Mouse (Mus musculus): Measurements from ENCODE around the gene Ufm1.

Gene Ufm1
- long read RNA-seq, experiment 1, full-length matches to known transcripts = 54 of 57 reads
- long read RNA-seq, experiment 1, partial matches to known transcripts = 0 of 57 reads
- long read RNA-seq, experiment 1, other reads (novel, unspliced or antisense) = 3 of 57 reads
- long read RNA-seq, experiment 2, full-length matches to known transcripts = 62 of 63 reads
- long read RNA-seq, experiment 2, partial matches to known transcripts = 0 of 63 reads
- long read RNA-seq, experiment 2, other reads (novel, unspliced or antisense) = 1 of 63 reads

DNA sequence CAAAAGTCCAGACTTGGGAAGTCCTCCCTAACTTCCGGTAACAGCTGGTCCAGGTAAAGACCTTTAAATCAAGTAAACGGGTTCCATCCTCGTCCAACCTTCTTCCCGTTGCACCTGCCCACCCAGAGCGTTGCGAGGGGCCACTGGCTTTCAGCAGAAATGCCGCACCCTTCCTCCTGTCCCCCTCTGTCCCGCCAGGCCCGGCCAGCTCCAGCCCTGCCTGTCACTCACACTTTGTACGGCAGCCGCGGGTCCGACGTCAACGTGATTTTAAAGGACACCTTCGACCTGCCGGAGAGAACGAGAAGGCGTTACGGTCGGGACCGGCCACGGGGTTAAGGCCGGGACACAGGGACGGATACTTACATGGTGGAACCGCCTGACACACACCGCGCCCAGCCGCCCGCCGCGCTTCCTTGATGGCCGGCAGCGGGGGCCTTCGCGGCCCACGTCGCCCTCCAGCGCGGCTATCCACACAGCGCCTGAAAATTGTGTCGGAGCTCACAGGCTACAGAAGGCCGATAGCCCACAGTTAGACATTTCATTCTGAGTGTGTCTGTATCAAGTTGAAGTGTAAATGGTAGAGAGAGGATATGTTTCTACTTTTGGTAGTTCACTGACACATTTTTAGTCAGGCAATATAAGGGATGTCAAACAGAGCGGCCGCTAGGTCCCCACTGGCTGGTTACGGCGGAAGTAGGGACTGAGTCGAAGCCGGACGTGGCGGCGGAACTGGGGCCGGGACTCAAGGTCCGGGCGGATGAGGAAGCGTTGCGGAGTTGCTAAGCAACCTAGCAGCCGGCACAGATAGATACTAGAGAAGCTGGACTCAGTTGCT is at the start of gene Ufm1:
Gene Ufm1 (minus strand): TSS at position 448 of the 838 bp plus-strand sequence.
- intact Hi-C loops (cut with DNase I) = loop anchor here (5.0 to 10.0 kb wide), 3 partner anchors 129 to 401 kb away; partner anchors contain the start of genes Nhlrc3 and Proser1

DNA sequence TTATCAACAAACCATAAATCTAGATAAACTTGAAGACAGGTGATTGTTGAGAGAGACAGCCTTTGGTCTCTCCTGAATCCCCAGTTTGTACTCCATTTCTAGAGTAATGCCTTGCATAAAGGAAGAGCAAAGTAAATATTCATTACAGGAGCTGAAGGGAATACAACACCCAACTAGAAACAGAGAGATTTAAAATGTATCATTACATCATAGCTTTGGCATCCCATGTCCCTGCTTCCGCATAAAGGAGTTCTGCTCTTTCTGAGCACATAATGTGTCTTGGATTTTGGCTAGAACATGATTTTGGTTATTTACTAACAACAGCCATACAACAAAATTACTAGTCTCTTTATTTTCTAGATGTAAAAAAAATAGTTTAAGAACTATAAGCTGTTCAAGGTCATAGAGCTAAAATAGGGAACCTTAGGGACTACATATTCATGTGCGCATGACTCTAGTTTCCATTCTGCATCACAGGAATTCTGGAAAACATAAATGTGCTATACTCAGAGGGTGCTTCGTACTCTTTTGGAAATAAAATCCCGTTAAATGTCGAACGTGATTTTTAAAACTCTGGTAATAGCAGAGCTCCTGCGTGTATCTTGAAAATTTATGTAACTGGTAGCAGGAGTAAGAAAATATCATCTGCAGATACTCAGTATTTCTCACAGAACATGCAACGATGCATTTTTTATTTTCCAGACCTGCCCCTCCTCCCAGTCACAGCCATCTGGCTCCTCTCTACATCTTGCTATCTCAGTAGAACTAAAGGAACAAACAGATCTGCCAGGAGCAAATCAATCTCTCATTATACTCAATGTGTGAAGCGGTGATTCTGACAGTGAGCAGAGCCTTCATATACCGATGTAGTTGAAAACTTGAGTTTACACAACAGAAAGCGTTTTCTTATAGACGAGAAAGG is 27.2 kb upstream of the Ufm1 start:
- intact Hi-C loops (cut with DNase I) = no loop called here

GRCm38 (mm10) chr3:53871596-53871995 is 8.0 kb upstream of the Ufm1 start:
- intact Hi-C loops (cut with DNase I) = no loop called here

- intact Hi-C loops (cut with DNase I) = no loop called here
Measured at GRCm38 (mm10) chr3:53870482-53870881, 6.9 kb upstream of the Ufm1 start.

- intact Hi-C loops (cut with DNase I) = loop anchor here (10.0 kb wide), 2 partner anchors 134 to 274 kb away; no protein-coding TSS in a partner anchor
Measured at GRCm38 (mm10) chr3:53869263-53869662, 5.6 kb upstream of the Ufm1 start.

GRCm38 (mm10) chr3:53868212-53868611 is 4.6 kb upstream of the Ufm1 start:
- intact Hi-C loops (cut with DNase I) = loop anchor here (10.0 kb wide), 2 partner anchors 133 to 273 kb away; no protein-coding TSS in a partner anchor

DNA sequence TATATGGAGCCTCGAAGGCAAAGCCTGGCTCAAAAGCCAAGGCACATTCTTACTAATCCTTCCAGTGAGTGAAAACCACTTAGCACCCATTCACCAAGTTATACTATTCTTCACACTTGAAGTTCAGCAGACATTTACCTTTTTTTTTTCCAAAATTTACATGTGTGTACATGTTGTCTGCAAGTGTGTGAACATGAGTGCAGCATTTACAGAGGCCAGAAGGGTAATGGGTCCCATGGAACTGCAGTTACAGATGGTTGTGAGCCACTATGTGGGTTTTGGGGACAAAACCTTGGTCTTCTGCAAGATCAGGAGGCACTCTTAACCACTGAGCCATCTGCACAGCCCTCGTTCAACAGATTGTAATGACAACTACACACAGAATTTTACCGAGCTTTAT is 8.8 kb downstream of the Ufm1 start:
- intact Hi-C loops (cut with DNase I) = no loop called here

DNA sequence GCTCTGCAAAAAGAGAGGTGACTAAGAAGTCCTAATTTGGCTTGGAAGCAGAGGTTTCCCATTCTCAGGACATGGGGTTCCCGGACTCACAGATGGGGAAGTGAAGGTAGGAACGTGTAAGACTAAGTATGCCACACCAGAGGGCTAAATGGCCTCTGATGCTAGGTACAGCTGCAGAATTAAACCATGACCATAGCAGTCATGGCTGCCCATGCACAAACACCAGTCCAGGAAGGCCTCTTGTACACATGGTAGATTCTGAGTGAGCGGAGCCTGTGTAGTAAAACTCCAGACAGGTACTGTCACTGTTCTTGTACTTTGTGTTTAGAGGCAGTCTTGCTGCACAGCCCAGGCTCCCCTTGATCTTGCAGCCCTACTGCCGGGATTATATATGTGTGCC is 9.4 kb downstream of the Ufm1 start:
- intact Hi-C loops (cut with DNase I) = no loop called here

GRCm38 (mm10) chr3:53848262-53848661 is 15.4 kb downstream of the Ufm1 start:
- intact Hi-C loops (cut with DNase I) = no loop called here

DNA sequence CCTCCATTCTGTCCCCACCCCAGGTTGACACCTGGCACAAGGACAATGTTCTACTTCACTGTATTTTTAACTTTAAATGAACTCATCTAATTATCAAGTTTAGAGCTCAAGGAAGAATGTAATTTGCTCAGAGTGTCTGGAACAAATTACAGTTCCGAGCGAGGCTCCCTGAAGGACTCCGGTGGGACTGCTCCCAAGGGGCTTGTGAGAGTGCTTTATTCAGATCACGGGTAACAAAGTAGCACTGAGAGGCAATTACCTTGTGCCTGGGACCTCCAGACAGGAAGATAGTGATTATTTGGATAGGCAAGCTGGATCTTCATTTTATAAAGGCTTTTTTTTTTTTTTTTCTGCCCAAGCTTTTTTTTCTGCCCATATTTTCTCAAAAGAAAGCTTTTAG is 15.9 kb downstream of the Ufm1 start:
- intact Hi-C loops (cut with DNase I) = no loop called here

- intact Hi-C loops (cut with DNase I) = no loop called here
Measured at GRCm38 (mm10) chr3:53846206-53846928, 17.3 kb downstream of the Ufm1 start.

- intact Hi-C loops (cut with DNase I) = no loop called here
Measured at GRCm38 (mm10) chr3:53844786-53845185, 18.8 kb downstream of the Ufm1 start, which contains the start of gene Gm10985. Gm10985 (plus strand) TSS chr3:53845086.

- intact Hi-C loops (cut with DNase I) = loop anchor here (10.0 kb wide), 1 partner anchor 89 kb away; no protein-coding TSS in a partner anchor
Measured at GRCm38 (mm10) chr3:53834238-53834637, 29.4 kb downstream of the Ufm1 start.

- intact Hi-C loops (cut with DNase I) = no loop called here
Measured at GRCm38 (mm10) chr3:53813421-53813977, 50.1 kb downstream of the Ufm1 start.

Measured in adrenal gland (tissue).